Mouse (Mus musculus): ENCODE results near the gene Cd68.

DNA sequence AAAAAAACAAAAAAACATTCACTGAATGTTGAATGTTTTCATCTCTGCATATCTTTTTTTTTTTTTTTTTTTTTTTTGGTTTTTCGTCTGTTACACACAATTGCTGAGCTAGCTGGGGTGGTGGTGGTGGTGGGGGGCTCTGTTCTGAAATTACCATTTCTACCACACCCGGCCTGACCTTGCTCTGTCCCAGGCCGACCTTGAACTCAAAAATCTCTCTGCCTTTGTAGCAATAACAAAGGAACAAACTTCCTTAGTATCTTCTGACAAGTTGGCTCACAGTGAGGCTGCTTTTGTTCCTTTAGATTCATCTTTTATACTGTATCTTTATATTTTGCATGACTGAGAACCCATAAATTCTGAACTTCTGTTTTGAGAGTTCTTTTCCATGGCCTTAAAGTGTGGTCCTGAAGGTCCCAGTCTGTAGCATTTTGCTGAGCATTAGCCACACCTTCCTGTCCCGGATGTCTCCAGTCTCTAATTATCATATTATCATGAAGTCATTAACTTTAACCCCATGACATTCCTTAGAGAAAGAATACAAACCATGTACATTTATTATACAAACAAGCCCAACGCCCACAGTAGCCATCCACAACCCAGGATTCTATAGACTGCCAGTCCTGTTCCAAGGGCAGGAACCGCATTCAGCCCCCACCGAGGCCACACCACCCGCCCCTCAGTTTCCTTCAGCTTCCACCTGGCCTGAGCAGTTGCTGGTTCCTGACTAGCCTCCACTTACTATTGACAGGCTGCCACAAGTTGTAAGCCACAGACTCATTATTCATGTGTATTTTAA lies 38.1 kb upstream of the Cd68 start:
- TF ChIP-seq CTCF (IDR thresholded peaks at IDR 0.05) (no peak), EP300 (IDR thresholded peaks at IDR 0.05) (no peak)
